Mouse (Mus musculus) large intestine, adult 2 months (tissue): ENCODE measurements around the gene Recql. TPM values are rescaled to one million over a fixed set of nuclear protein-coding genes. Genes with fewer than 3 reads are reported as not detected.

Source experiments
- DNase-seq: peaks from one replicate; pipeline ENCODE4 v3.0.0-alpha.2; 2012; ENCODE audit warnings: low read depth, low spot score
- WGBS: fragments of 180-500 bp; shearing (Covaris S2); methylation state at CpG from one replicate; pipeline ENCODE4 v1.1.7; 2018; 5-methylcytosine and 5-hydroxymethylcytosine counted together
- polyA plus RNA-seq: library from polyadenylated mRNA; depleted of rRNA; stranded (reverse); fragments of >200 nt; gene quantifications from 2 replicates; pipeline ENCODE4 v1.2.3, GENCODE M21; 2012; rRNA removed

Gene Recql
- polyA plus RNA-seq = 4.3 and 5.4 TPM in 2 replicates

DNA sequence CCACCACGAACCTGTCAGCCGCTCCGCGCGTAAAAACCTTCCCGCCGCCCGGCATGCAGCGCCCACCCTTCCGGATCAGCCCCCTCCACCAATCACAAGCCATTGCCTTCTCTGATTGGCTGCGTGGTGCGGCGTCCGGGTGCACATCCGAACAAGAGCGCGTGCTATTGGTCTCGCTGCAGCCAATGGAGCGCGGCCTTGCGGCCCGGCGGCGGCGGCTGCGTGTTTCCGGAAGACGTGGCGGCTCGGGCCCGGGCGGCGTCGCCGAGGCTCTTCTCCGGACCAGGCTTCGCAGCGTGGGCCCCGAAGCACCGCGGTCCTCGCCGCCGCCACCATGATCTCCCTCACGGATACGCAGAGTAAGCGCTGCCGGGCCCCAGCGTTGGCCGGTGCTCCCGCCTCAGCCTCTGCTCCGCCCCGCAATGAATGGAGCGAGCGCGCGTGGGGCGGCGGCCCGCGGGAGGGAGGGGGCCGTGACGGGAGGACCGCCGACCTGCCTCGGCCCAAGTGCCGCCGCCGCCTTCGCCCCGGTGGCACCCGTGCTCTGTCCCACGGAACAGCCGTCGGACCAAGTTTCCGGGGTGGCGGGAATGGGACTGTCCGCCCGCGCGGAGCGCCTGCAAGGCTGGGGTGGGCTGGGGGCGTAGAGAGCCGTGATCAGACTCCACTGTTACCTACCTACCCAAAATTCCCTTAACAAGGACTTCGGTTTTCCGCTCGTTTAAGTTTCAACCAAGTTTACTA lies at the start of gene Recql, which contains the start of gene Golt1b:
TSS of gene Recql (minus strand) at position 77 of the 744 bp plus-strand sequence.
TSS of gene Golt1b (plus strand) at position 211 of the 744 bp plus-strand sequence.
- DNase-seq = peak; percentile 88
- WGBS = 1% methylated on average over 87 of the region's 87 CpGs

DNA sequence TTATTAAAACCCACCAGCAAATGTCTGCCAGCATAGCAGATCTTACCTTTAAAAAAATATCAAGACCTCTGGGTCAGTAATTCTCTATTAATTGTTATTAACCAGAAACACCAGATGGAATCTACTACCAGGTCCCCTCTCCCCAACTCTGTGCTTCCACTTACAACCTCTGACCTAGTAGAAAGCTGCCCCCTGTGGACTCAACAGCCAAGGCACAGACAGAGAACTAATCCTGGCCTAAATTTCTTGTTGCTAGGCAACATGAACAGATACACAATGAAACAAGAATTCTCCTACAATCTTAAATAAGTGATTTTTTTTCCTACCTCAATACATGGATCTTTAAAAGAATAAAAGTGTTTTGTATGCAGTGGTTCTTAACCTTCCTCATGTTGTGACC lies 42.2 kb upstream of the Recql start:
- no peak for DNase-seq

DNA sequence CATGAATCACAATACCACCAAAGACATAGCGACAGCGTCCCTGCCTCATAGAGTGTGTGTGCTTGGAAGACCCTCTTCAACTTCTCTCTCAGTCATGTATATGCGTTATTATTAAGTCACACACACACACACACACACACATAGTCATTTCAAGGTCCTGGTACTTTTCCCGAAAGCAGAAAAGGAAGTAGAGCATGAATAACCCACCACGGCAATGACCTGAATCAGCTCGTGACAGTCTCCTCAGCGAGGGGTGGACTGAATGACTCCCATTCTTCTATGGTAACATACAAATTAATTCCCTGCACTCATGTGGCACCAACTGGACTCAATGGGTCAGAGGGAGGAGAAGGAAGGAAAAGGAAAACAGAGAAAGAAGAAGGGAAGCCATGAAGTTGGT lies 38.1 kb upstream of the Recql start:
- DNase-seq = no peak
- WGBS = 66% methylated on average over 7 of the region's 7 CpGs

DNA sequence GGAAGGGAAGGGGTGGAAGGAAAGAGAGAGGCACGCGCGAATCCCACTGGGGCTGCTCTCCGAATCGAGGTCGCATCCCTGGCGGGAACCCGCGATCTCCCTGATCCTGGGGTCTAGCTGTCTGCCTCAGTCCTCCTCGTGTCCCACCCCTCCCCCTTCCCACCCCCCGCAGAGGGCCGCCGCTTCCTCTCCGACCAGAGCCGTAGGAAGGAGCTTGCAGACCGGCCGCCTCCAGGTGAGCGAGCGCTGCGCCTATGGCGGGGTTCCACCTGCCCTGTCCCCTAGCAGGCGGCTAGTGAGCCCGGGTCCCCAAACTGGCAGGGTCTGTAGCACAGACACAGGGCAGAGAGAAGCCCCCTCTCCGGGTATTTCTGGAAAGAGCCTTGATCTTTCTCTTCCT lies 27.7 kb upstream of the Recql start:
- no peak for DNase-seq
- WGBS = 4% methylated on average over 24 of the region's 24 CpGs

DNA sequence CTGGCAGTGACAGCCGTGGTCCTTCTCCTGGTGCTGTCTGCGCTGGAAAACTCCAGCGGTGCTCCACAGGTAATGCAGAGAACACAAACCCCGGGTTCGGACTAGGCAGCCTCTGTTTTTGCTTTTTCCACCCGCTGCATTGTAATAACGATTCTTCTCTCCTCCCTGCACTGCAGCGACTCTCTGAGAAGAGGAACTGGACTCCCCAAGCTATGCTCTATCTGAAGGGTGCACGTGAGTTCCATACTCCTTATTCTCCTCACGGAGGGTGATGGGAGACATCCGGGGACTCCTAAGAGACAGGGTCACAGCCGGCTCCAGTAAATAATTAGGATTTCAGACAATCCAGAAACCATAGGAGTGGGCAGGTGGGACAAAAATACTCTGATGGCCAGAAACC lies 27.0 kb upstream of the Recql start:
- WGBS = 17% methylated on average over 12 of the region's 12 CpGs

DNA sequence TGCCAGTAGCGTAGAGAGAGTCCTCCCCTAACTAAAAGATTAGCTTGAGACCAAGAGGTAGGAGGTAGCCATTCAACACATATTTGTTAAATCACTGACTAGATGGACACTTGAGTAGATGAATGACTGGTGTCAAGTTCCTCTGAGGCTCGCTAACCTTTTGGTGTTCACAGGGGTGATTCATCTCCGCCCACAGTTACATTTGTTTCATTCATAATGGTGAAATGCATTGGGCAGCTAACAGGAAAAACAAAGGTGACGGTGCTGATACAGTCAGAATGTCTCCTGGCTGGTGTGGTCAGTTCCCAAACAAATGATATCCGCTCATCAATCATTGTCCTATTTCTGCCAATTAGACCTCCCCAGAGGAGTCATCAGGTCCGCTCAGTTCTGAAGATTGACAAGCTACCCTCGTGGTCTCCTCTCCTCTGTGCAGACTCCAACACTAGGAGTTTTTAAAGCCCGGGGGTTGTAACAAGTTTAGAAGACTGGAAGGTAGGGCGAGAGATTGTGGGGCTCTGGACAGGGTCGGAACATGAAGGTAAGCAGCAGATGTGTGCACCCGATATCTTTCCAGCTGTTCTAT lies 26.1 kb upstream of the Recql start, which contains the start of gene Spx:
TSS of gene Spx (plus strand) at position 536 of the 586 bp plus-strand sequence.
- WGBS = 77% methylated on average over 11 of the region's 11 CpGs
- DNase-seq = no peak

More for the DNA sequence above, 27.0 kb upstream of the Recql start:
- no peak for DNase-seq

DNA sequence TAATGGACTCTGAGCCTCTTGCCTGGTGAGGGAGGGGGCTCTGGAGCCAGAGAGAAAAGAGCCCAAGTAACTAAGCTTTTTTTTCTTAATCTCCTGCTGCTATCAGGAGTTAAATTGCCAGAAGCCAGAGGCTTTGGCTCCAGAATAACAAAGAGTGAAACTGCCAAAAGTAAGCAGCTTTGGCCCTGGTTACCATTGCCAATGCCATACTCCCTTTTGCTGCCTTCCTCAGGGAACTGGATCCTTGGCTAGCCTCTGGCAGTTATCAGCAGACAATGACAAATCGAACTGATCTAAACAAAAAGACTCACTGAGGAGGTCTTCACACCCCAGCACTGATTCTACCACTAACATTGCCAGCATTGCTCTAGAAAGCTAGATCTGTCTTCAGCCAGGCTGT lies 24.3 kb upstream of the Recql start:
- WGBS = 47% methylated on average over 1 of the region's 1 CpGs
- DNase-seq = no peak

DNA sequence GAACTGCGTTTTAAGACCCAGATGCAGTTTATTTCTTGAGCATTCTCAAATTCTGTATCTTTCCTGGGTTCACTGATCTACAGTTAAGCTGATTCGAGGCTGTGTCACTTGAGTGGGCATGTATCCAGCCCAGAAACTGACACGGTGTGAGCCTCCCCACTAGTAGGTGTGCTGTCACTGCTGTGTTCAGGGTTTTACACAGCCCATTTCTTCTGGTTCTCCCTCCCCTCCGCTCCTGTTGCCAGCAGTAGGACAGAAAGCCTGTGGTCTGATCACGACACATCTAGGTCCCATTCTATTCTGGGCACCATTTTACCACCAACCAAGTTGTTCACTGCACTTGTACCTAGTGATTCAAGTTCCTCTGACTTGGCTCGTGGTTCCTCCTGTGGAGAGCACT lies 8.9 kb upstream of the Recql start:
- 85% methylated on average over 6 of the region's 6 CpGs for WGBS
- no peak for DNase-seq

DNA sequence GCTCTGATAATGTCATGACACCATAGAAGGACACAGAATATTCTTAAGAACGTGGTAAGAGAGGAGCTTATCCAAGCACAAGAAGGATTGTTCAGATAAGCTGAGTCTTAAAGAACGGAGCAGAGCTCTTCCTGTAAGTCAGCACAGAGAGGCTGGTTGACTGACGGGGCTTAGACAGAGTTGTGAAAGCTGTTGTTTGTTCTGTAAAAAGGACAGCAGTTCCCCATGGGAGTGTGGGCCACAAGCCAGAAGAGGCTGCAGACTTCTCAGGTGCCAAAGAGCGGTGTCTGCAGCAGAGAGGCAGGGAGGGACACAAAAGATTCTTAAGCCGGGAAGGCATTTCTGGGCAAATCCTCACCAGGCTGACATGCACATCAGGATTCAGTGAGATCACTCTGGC lies 7.8 kb upstream of the Recql start:
- no peak for DNase-seq
- 85% methylated on average over 5 of the region's 5 CpGs for WGBS

DNA sequence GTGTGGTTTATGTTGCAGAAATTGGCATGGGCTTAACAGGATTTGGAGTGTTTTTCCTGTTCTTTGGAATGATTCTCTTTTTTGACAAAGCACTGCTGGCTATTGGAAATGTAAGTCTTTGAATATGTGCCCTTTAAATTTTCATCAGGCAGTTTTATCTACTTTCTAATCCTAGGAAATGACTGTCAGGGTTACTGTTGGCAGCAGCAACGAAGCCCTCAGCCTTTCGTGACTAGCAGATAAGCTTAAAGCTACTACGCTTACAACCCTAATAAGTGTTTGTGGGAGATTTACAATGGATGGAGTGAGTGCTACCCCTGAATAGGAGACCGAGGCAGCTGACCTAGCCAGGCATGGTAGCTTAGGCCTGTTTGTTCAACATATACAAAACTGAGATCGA lies 5.4 kb upstream of the Recql start:
- DNase-seq = no peak
- WGBS = 81% methylated on average over 5 of the region's 5 CpGs

DNA sequence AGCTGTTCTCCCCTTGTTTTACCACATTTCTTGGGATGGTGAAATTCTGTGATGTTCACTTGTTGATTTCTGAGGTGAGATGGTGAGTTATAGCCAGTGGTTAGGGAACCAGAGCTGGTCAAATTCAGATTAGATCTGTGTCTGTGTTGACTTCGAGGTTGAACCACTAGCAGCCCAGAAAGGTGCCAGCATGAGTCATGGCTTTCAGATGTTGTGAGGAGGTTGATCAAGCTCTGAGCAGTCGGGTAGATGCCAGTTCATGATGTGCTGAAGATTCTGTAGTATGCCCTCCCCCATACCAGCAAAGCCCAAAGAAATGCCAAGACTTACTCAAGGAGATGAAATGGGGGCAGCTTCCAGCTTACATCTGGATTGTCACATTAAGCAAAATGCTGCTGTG lies 2.2 kb upstream of the Recql start:
- 53% methylated on average over 2 of the region's 2 CpGs for WGBS
- DNase-seq = no peak

DNA sequence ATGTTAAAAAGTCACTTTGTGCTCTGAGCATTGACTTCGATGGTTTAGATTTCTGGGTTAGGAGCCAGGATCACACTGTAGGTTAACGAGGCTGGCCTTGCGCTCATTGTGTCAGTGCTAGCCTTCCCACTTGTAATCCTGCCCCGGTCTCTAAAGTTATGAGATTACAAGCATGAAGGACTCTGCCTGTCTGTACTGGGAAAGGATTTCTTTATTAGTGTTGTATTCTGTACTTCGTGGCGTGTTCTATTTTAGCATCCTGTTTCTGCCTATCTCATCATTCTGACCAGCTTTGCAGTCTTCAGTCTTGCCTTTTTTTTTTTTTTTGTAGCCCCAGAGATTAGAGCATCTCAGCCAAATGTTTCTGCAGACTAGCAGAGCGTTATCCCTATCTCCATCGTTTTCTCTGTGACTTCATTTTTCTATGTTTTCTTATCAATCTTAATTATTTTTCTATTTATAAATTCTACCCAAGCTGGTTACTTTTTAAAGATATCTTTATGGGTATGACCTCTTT lies 926 bp upstream of the Recql start:
- no peak for DNase-seq
- WGBS = 12% methylated on average over 8 of the region's 8 CpGs

DNA sequence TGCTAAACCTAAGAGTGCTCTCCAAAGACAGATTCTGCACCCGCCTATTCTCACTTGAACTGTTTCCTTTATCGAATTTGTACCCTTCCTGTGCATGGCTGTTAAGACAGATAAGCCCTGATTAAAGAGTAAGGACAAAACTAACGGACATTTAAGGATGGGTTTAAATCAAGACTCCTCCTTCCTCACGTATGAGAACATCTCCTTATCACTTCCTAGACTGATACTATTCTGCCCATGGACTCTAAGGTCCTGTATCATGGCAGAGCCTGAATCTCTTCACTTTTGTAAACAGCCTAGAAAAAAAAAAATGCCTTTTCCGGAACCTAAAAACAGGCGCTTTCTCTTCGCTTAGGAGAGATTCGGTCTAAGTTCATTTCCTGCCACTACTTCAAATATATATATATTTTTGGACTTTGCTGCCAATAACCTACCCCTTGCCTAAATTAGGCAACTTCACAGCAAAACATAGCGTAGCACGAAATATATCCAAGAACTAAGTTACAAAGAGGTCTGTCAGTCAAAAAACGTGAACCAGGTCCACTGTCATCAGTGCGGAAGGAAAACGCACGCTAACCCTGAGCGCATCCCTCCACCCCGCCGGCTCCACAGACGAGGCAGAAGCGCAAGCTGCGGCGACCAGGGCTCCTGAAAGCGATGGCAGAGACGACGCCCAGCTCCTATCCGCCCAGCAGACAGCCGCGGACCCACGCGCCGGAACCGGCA lies 439 bp downstream of the Recql start:
- 3% methylated on average over 31 of the region's 31 CpGs for WGBS
- DNase-seq = no peak

DNA sequence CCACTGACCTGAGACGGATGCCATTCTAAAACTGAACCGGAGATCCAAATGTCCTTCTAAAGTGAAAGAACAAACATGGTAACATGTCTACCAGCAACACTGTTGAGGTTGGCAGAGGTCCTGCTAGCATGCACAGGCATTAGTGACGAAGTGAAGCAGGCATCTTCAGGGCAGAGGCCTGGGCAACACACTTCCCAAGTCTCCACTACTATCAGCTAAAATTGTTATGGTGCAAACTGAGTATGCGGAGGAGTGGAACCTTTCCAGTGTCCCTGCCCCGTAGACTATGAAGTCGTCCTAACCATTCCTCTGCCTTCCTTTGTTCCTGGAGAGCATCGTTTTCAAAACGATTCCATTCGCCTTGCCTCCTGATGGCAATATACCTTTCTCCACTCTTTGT lies 2.4 kb downstream of the Recql start:
- no peak for DNase-seq
- WGBS = 92% methylated on average over 9 of the region's 9 CpGs

DNA sequence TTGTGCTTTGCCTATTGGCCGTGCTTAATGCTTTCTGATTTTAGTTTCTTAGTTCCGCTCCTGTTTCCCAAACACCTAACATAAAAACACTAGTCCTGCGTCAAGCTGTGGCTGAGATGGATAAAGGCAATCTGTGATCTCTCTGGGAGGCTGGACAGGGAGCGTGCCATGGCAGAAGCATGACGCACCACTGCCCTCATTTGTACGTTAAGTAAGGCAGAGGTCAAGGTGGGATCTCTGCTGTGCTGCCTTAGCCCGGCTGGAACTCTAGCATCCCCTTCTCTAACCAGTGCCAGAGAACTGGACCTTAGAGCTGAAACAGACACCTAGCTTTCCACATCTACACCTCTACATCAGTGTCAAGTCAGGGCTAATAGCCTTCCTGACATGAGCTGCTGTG lies 5.3 kb downstream of the Recql start:
- no peak for DNase-seq
- WGBS = 94% methylated on average over 7 of the region's 7 CpGs

DNA sequence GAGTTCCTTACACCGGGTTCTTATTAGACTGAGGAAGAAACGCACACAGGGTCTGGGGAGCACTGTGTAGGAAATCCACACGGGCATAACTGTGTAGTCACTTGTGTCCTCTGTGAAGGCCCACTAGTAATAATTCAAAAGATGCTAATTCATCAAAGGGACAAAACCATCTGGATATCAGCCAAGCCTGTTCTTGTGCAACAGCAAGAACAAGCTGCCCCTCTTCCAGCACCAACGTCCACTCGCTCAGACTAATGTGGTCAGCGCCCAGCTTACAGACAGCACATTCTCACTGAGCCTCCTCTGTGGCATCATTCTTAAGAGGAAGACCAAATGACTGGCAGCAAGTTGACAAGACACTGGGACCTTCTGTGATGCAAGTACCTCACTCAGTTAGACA lies 6.9 kb downstream of the Recql start:
- no peak for DNase-seq
- WGBS = 86% methylated on average over 6 of the region's 6 CpGs

DNA sequence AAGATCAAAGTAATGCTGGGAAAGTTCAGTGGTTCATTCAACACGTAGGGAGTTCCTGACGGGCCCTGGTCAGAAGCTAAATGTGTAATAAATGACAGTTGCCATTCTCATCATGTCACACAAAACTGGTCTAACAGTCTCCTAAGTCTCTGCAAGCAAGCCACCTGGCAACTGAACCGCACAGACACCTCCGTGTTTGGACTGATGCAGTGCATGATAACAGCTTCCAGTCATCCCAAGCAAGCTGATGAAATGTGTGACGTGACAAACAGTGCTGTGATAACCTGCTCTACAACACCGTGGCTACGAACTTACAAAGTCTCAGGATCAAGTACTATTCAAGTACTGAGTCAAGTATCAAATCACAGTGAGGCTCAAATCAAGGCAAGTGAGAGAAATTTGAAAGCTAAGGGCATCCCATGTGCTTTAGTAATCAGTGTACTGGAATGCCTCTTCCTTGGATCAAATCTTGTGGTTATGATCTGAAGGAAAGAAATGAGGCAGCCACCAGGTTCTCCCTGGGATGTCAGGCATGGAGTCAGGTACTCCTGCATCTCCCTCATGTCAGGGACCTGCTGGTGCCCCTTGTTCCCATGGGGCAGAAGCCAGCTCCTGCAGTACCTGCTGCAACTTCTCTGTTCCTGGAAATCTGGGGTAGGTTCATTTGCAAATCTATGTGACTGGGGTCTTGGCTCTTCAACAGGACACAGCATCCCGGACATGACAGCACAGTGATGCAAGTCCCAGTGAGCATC lies 8.1 kb downstream of the Recql start:
- DNase-seq = no peak
- 90% methylated on average over 8 of the region's 8 CpGs for WGBS

DNA sequence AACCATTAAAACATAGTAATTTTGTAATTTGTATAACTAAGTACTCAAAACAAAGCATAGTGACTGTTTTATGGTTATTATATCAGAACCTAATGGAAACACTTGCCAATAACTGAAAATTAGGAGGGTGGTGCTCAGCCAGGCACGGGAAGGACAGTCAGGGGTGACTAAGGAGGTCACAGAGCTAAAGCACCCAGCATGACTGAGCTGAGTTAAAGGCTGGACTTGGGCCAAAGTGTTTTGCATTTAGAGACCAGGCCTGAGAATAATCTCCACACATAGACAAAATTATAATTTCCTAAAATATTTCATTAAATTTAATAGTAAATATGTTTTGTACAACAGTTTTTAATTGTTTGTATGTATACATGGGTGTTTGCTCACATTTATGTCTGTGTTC lies 9.8 kb downstream of the Recql start:
- WGBS = 56% methylated on average over 1 of the region's 1 CpGs
- DNase-seq = no peak

DNA sequence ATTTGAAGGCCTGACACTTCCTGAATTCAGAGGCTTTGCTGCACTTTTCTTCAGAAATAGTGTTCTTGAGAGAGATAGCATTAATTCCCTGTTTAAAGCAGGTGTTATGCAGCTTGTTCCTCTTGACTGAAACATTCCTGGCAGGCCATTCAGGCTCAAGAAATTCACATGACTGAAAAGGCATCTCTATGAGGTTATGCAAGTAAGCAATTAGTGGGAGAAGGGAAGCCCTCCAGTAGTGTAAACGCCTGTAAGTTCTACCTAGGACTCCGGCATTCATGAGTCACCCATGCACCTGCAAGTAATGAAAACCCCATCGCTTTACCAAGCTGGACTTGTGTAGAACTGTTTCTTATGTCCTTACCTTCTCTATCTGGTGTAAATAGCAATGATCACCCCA lies 17.3 kb downstream of the Recql start:
- 84% methylated on average over 3 of the region's 3 CpGs for WGBS
- no peak for DNase-seq

DNA sequence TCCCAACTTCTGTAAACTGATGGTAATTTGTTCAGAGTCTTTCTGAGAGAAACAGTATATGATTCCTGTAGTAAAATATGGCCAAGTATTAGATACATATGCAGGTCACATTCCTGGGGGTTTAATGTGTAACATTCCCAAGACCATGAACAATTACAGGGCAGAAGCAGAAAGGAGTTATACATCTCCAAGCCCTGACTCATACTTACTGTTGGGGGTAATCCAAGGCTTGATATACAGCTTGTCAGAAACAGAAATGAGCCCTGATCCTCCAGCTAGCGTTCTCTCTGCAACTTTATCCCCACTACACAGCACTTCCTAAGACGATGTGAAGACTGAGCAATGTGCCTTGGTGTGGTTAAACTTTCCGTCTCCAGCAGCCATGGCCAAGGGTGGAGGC lies 19.3 kb downstream of the Recql start:
- no peak for DNase-seq
- WGBS = 88% methylated on average over 3 of the region's 3 CpGs
